Mouse (Mus musculus): ENCODE results near the gene Gsc2. TPM values are rescaled to one million over a fixed set of nuclear protein-coding genes. Genes with fewer than 3 reads are reported as not detected.

Gsc2 gene
- total RNA-seq, 2 experiments from 2014 or later, result not detected

DNA sequence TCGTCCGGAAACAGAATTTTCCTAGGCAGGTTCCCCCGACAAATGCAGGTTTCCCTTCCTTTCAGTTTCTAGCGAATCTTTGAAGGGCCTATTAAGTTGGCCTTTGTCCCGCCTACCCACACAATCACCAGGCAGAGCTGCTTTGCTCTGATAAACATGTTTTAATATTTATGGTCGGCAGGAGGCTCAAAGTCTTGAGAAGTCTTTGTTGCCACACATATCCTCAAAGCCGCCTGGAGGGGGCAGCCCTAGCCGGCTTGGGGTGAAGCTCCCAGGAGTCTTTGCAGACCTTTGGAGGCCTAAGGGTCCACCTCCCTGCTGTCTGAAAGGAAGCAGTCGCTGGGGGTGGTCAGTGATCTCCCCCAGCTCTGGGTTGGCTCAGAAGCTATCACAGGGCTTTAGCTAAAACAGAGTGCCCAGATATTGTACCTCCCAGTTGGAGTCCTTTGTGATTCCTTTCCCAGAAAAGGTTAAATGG, 13.8 kb upstream of the Gsc2 start:
- intact Hi-C loops (cut with DNase I), result loop anchor here (5.0 to 10.0 kb wide), 2 partner anchors 109 to 286 kb away; partner anchors contain the start of gene Ccdc188
- peak; percentile 59 to 74 for DNase-seq (ENCODE audit: low spot score in 2 of 2)

DNA sequence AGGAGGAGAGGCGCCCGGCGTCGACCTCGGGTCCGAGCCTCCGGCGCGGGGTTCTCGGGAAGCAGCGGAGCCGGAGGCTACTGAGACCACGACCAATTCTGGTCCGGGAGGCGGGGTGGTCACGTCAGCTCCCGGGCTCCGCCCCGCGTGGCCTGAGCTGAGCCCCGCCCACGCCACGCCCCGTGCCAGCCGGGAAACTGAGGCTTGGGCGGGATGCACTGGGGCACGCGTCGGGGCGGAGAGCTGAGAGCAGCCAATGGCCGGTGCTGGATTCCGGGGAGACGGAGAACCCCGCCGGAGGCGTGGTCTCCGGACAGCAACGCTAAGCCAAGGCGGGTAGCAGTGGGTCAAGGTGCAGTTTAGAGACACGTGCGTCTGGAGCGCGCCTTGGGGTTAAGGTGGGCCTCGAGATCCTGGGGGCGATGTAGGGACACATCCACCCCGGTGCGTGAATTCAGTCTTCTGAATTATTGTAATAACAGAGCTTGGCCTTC, 13.3 kb upstream of the Gsc2 start, which contains the start of gene Slc25a1:
Gene Slc25a1, minus strand, starts transcription at position 133 of the 494 bp plus-strand sequence.
- intact Hi-C loops (cut with DNase I), result loop anchor here (5.0 to 10.0 kb wide), 2 partner anchors 109 to 287 kb away; partner anchors contain the start of gene Ccdc188
- peak; percentile 65 to 83 for DNase-seq (ENCODE audit: low spot score in 2 of 2)

DNA sequence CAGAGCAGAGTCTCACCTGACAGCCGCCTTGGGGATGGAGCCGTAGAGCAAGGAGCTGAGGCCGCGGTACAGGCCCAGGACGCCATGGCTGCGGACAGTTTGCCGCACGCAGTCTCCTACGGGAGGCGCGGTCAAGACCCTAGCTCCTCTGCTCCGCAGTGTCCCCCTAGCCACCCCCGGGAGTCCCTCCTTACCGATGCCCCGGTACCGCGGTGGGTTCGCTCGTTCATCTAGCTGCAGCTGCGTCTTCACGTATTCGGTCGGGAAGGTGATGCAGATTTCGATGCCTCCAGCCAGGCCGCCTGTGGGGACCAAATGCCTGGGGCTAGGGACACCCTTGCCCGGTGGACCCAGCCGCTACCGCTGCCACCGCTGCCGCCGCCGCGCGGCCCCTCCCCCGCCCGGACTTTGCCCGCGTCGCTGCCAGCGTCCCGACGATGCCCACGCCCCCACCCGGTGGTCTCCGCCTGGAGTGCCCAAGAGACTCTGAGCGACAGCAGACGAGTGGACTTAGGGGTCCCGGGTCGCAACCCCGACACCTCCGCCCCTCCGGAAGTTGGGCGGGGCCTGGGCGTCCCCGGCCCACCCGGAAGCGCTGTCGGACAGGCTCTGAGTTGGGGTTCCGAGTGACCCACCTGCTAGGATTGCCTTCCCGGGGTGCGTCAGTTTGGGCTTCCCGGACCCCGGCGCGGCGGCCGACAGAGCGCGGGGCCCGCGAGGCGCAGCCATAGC, 12.7 kb upstream of the Gsc2 start:
- intact Hi-C loops (cut with DNase I), result loop anchor here (5.0 to 10.0 kb wide), 2 partner anchors 110 to 287 kb away; partner anchors contain the start of gene Ccdc188

DNA sequence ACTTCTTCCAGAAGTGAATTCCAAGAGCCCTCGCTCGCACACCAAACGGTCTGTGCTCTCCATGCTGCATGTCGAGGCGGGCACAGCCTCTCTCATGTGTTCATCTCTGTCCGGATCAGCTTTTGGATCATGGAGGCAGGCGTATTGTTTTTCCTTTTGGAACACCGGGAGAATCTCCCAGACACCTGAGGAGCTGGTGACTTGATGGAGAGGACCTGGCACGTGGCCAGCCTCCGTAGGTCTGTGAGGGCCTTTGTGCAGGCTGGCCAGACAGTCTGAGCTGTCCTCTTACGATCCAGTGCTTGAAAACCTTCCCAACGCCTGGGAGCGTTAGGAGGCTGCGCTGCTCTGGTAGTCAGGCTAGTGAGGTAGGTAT, 7.3 kb upstream of the Gsc2 start:
- peak in 1 of 2 experiments; percentile 51 for DNase-seq (ENCODE audit: low spot score in 2 of 2)
- intact Hi-C loops (cut with DNase I), result loop anchor here (10.0 kb wide), 1 partner anchor 293 kb away; the partner anchor contains the start of gene Ccdc188

More for the DNA sequence above, 12.7 kb upstream of the Gsc2 start:
- DNase-seq (ENCODE audit: low spot score in 2 of 2), result no peak

DNA sequence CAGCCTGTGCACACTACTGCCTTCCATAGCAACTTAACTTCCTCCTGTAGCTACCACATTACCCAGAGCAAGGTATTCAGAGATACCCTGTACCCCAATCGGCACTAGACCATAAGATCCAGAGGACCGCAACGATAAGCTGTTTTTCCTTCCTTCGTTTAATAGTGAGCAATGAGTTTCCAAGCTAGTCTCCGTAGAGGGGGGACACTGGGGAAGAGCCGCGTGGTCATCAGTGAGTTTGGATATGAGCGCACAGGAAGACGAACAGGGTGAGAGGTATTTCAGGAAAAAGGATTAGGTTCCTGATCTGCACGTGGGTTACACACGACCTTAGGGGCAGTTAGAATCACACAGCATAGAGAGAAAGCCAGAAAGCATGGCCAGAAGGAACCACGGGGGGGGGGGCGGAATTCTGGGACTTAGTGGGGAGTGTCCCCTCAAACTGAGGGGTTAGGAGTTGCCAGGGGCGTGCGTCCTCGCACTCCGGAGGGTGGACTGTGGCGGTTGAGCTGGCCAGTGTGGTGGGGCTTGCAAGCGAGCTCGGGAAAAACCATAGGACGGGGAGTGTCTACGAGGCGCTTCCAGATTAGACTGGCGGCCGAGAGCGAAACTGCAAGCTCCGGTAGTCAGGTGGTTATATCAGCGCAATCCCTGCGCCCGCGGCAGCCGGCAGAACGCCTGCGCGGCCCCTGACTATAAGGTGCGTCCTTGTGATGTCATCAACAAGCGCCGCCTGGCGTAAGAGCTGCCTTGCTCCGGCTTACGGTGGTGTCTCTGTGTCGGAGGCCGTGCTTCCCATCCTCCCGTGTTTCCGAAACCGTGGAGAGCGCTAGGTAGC, 6.7 kb upstream of the Gsc2 start:
- intact Hi-C loops (cut with DNase I), result loop anchor here (10.0 kb wide), 1 partner anchor 293 kb away; the partner anchor contains the start of gene Ccdc188
- DNase-seq (ENCODE audit: low spot score in 2 of 2), result peak; percentile 98

DNA sequence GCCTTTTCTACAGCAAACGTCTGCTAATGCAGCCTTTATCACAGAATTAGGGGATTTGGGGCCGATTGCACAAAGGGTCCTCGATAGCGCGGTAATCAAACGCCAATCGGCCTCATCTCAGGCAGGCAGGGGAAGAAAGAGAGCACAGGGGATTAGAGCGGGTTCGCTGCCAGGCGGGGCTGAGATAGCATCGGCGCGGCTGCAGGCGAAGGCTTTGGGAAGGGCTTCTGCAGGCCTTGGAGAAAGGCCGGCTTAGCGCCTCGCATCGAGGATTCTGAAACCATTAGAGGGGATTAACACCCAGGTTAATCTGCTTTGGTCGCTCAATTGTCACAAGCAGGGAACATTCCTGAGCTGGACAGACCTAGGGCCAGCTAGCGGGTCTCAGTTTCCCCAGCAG, 5.7 kb upstream of the Gsc2 start:
- intact Hi-C loops (cut with DNase I), result loop anchor here (10.0 kb wide), 1 partner anchor 294 kb away; the partner anchor contains the start of gene Ccdc188
- no peak for DNase-seq (ENCODE audit: low spot score in 2 of 2)

DNA sequence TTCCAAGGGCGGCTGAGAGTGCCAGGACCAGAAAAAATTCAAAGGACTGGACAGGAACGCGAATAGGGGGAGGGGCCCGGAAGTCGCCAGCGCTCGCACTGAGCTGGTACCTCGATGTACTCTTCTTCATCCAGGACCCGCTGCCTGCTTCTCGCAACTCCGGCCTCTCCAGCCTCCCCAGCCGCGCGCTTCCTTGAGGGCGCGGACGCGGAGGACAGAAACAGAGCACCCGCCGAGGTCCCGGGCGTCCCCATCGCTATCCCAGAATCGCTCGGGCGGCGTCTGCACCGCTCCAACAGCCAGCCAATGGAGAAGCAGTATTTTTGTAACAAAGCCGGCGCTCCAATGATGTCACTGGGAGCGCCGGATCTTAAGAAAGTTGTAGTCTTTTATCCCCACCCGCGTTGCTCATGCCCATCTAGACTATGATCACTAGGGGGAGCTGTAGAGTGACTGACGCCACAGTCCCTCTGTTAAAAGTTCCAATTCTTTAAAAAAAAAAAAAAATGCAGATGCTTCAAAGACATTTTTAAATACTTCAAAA, 3.7 kb downstream of the Gsc2 start, which contains the start of gene Ess2:
Gene Ess2, minus strand, starts transcription at position 297 of the 544 bp plus-strand sequence.
- intact Hi-C loops (cut with DNase I), result loop anchor here (2.0 to 5.0 kb wide), 2 partner anchors 76 to 136 kb away; no protein-coding TSS in a partner anchor

DNA sequence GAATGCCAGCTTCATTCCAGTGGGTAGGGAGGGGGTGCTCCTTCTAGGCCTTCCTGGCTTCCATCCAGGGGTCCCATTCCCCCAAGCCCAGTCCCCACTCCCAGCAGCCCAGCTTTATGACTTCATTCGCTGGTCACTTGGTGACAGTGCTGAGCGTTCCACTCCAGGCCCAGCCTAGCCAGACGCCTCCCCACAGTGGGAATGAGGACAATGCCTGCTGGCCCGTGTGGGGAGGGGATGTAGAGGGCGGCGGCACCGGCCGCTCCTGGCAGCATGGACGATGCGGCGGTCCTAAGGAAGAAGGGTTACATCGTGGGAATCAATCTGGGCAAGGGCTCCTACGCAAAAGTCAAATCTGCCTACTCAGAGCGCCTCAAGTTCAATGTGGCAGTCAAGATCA, 16.4 kb downstream of the Gsc2 start, which contains the start of the genes Dgcr2 and Tssk2:
Gene Dgcr2, minus strand, starts transcription at position 101 of the 400 bp plus-strand sequence.
Gene Tssk2, plus strand, starts transcription at position 176 of the 400 bp plus-strand sequence.
- DNase-seq (ENCODE audit: low spot score in 2 of 2), result no peak
- intact Hi-C loops (cut with DNase I), result no loop called here

More for the DNA sequence above, 3.7 kb downstream of the Gsc2 start, which contains the start of gene Ess2:
- DNase-seq (ENCODE audit: low spot score in 2 of 2), result peak; percentile 94 to 96

DNA sequence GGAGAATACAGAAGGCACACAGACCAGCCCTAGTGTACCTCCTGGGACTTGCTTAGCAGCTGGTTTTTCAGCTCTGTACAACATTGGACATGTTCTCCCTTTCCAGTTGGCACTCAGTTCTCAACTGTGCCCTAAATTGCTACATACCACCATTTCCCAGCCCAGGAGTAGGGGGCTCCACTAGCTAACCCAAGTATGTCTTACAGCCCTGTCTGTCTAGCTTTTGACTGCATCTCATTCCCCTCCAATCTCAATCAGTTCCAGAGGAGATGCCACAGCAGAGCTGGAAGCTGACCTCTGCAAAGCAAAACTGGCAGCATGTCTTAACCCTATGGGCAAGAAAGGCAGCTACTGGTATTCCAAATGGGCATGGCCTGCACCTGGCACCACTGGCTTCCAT, 18.8 kb downstream of the Gsc2 start:
- DNase-seq (ENCODE audit: low spot score in 2 of 2), result no peak
- intact Hi-C loops (cut with DNase I), result no loop called here

DNA sequence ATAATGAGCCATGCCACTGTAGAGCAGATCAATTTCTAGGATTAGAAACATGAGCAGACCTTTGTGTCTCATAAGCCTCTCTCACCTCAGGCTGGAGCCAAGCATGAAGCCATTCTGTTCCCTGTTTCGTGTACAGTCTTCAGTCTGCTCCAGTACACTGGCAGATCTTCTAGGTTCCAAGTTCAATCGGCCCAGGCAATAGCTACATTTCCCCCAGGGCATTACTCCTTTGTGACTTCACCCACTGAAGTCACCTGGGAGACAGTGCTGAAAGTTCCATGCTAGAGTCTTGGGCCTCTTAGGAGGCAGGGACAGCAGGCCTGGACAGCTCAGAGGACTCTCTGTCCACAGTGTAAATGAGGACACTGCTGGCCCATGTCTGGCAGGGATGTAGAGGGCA, 20.9 kb downstream of the Gsc2 start, which contains the start of gene Tssk1:
Gene Tssk1, plus strand, starts transcription at position 301 of the 400 bp plus-strand sequence.
- intact Hi-C loops (cut with DNase I), result no loop called here
- no peak for DNase-seq (ENCODE audit: low spot score in 2 of 2)

DNA sequence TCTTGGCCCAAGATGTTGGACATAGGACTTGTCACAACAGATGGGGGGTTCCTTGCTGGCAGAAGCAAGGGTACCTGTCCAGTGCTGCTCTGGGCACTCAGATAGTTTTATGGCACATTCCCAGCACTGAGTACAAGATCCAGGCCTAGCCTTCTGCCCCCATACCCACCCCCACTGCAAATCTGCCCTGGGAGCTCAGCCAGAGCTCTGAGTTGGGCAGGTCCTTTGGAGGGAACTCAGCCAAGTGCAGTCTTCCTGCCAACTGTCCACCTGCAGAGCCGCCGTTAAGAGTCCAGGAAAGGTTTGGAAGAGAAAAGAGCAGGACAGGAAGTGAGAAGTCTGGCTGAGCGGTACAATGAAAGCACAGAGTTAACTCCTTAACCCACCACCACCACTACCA, 22.3 kb downstream of the Gsc2 start:
- no peak for DNase-seq (ENCODE audit: low spot score in 2 of 2)
- intact Hi-C loops (cut with DNase I), result no loop called here

DNA sequence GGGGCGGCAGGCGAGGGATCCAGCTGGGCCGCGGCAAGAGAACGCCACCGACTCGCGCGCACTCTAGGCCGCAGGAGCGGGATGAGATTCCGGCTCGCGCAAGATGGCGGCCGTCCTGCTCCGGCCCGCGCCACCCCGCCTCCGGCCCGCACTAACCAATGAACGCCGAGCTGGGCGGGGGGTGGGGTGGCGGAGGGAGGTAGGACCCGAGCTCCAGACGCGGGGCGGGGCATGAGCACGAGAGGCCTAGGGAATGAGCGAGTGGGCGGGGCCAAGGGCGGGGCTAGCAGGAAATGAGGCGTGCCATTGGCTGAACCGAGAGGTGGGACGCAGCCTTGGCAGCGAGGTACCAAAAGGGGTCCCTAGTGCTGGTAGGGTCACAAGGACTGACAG, 23.3 kb downstream of the Gsc2 start, which contains the start of gene Gm20518:
Gene Gm20518, minus strand, starts transcription at position 105 of the 393 bp plus-strand sequence.
- intact Hi-C loops (cut with DNase I), result no loop called here

DNA sequence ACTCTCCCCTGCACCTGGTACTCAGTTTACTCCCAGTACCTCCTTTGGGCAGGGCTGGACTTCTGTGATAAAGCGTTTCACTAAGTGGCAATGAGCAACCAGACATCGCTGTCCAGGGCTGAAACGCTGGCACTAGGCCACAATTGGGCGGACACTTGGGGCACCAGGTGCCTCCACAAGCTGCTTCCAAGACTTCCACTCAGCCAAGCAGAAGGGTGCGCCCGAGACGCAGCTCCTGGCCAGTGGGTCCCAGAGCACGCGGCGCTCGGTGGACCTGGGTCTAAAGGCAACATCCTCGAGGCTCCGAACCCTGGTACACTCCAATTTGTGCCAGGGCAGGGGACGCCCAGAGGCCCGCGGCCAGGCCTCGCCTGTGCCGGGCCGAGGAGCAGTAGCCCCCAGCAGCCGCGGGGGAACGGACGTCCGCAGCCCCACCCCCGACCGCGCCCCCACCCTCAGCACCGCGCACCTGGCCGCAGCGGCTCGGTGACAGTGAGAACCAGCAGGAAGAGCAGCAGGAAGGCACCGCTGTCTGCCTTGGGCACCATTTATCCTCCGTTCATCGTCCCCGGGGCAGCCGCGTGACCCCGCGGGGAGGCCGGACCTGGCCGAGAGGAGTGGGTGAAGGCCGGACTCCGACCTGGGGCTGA, 23.8 kb downstream of the Gsc2 start:
- intact Hi-C loops (cut with DNase I), result no loop called here

More for the DNA sequence above, 23.3 kb downstream of the Gsc2 start, which contains the start of gene Gm20518:
- DNase-seq (ENCODE audit: low spot score in 2 of 2), result peak; percentile 99

DNA sequence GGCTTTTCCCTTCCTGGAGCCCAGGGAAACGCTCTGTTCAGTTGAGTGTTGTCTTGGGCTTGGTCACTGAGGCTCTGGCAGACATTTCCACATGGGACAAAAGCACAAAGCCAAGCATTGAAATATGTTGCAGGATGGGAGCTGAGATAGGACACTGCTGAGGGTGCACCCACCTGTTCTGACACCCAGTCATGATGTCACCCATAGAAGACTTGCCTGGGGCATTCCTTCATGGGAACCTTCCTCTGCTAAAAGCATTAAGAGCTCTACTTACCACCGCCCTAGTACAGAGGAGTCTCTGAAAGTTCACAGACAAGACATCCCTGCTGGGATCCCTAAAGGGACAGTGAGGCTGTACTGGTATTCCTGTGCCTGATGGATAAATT, 24.5 kb downstream of the Gsc2 start:
- no peak for DNase-seq (ENCODE audit: low spot score in 2 of 2)
- intact Hi-C loops (cut with DNase I), result no loop called here

More for the DNA sequence above, 23.8 kb downstream of the Gsc2 start:
- peak; percentile 53 to 59 for DNase-seq (ENCODE audit: low spot score in 2 of 2)

DNA sequence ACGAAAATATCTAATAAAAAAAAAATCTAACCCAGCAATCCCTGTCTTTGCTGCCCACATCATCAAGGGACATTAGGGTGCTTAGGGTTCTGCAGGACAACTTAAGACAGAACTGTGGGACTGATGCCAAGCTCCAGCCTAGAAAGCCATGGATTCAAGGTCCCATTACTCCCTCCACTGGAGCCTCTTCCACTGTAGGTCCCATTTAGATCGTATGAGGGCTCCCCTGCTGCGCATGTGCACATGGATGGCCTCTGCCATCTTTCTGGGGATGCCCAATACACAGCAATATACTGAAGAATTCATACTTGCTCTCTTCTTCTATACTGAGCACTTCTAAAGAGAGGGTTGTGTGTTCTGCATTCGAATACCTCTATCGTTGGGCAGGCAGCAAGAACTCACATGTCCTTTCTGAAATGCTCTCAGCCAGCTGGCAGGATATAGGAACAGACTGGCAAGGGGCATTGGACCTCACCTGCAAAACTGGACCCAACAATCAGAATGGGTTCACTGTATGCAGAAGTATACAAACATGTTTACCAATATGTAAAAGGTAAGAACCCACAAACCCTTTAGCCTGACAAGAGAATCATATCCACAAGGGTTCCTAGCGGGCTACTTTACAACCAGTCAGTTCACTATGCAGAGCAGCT, 25.0 kb downstream of the Gsc2 start:
- DNase-seq (ENCODE audit: low spot score in 2 of 2), result no peak
- intact Hi-C loops (cut with DNase I), result no loop called here

DNA sequence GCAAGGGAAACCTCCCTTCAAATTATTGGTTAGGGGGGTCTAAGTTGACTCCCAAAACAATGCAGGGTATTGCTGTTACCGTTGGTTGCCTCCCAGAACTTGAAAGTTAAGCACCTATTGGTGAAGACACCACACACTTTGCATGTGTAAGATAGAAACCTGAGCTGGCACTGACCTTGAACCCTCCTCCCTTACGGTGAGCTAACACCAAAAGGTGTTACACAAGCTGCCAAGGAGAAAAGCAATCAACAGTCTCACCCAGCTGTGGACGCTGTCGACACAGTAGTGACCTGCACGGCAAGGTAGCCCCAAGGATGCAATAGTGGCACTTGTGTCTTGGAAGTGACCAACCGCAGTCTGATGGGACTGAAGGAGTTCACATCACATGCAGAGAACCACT, 30.7 kb downstream of the Gsc2 start:
- DNase-seq (ENCODE audit: low spot score in 2 of 2), result no peak

DNA sequence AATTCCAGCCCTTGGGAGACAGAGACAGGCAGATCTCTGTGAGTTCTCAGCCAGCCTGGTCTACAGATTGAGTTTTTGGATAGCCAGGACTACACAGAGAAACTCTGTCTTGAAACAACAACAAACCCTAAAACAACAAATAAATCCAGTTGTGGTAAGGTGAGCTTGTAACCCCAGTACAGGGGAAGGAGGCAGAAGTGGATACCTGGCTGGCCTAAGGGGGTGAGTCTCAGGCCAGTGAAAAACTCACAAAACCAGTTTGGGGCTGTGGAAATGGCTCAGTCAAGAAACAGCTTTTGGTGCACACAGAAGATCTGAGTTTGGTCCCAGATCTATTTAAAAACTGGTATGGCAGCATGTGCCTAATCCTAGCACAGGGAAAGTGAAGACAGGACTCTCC, 32.7 kb downstream of the Gsc2 start:
- no peak for DNase-seq (ENCODE audit: low spot score in 2 of 2)
- intact Hi-C loops (cut with DNase I), result no loop called here

More for the DNA sequence above, 30.7 kb downstream of the Gsc2 start:
- intact Hi-C loops (cut with DNase I), result no loop called here

DNA sequence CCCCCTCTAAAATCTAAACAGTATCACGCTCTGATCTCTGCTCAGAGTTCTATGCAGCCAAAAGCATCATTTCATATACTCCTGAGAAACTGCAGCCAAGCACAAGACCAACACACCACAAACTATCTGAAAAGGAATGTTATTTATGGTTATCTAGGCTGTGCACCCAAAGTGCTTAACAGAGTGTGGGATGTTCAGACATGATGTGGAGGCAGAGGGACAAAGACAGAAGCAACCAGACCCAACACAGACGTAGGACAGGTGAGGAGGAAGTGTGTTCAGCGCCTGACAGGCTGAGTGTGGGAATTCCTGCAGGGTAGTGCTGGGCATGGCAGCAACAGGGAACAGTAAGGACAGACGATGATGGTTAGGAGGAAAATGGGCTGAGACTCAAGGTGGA, 35.3 kb downstream of the Gsc2 start:
- intact Hi-C loops (cut with DNase I), result no loop called here
- DNase-seq (ENCODE audit: low spot score in 2 of 2), result peak in 1 of 2 experiments; percentile 35

Measured in left cerebral cortex, postnatal 14 days (tissue).